Mouse (Mus musculus): ENCODE measurements around the gene Clec3b.

DNA sequence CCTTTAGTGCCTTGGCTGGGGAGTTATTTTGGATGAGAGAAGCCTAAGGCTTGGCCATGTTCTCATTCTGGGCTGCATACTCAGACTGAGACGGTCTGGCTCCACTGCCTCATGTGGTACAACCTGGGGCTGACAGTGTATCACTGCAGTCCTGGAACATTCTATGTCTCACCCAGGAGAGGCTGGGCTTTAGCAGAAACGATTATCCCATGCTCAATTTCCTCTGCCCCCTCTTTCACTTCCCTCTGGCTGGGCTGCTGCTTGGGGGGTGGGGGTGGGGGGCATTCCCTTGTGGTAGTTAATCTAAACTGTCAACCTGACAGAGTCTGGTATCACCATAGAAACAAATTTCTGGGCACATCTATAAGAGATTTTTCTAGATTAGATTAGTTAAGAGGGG is 34.8 kb downstream of the Clec3b start:
- TF ChIP-seq HCFC1 (IDR thresholded peaks at IDR 0.05; ENCODE audit: borderline replicate concordance, insufficient read depth, low read length), result no peak
- no peak for TF ChIP-seq CHD2 (IDR thresholded peaks at IDR 0.05; ENCODE audit: low read depth, low read length)
- no peak for TF ChIP-seq ZNF384 (IDR thresholded peaks at IDR 0.05; ENCODE audit: low read depth, low read length)
- no peak for TF ChIP-seq MAFK (IDR thresholded peaks at IDR 0.05; ENCODE audit: insufficient read depth, low read depth, low read length)
- TF ChIP-seq ZC3H11A (IDR thresholded peaks at IDR 0.05; ENCODE audit: borderline replicate concordance, low read depth, low read length), result no peak
